Mouse (Mus musculus) olfactory bulb, adult 2 months (tissue): ENCODE data around the gene Tmem266.

Experiments used
- CTCF ChIP-seq: fragments of 200-500 bp; IDR thresholded peaks from 2 replicates; pipeline ENCODE4 v1.5.1; 2012; ENCODE audit warnings: low read depth, mild to moderate bottlenecking, low read length, moderate library complexity; ENCODE audit not compliant: insufficient read depth
- POLR2A ChIP-seq: fragments of 200-500 bp; IDR thresholded peaks from 2 replicates; pipeline ENCODE4 v1.6.1; 2012; ENCODE audit warnings: mild to moderate bottlenecking, low read depth, low read length, moderate library complexity; ENCODE audit not compliant: insufficient read depth

- no peak for TF ChIP-seq CTCF
- no peak for TF ChIP-seq POLR2A
These were observed 1.7 kb upstream of the Tmem266 start for GRCm38 (mm10) chr9:55325061-55325460.
